Mouse (Mus musculus) ES-E14 (cell line): ENCODE results near the gene Pofut1.

Source experiments
- CHD2 ChIP-seq: IDR thresholded peaks from 2 replicates; pipeline ENCODE4 v1.6.1; 2014; ENCODE audit warnings: mild to moderate bottlenecking, low read depth, low read length, inconsistent platforms
- HCFC1 ChIP-seq: IDR thresholded peaks from 2 replicates; pipeline ENCODE4 v1.6.1; 2012; ENCODE audit warnings: low read length, inconsistent platforms, borderline replicate concordance; ENCODE audit not compliant: insufficient read depth
- ZC3H11A ChIP-seq: IDR thresholded peaks from 2 replicates; pipeline ENCODE4 v1.6.1; 2012; ENCODE audit warnings: low read depth, mild to moderate bottlenecking, inconsistent platforms, low read length, borderline replicate concordance
- ZNF384 ChIP-seq: IDR thresholded peaks from 2 replicates; pipeline ENCODE4 v1.6.1; 2012; ENCODE audit warnings: low read depth, low read length, inconsistent platforms

DNA sequence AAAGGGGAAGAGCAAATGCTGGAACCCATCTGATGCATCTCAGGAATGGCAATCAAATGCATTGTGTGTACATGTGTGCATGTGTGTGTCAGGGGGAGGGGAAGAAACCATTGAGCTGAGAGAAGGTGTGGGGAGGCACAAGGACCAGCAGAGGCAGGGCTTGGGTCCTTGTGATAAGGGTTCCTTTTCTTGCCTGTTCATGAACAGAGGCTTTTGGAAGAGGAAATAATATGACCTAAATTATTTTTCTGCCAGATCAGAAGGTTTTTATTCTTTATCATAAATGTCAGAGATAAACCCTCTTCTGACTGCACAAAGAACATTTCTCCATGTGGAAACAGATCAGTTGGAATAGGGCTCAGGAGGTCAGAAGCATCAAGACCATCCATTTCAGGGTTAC, 19.2 kb upstream of the Pofut1 start:
- TF ChIP-seq HCFC1 (no peak), ZC3H11A (no peak), CHD2 (no peak), ZNF384 (no peak)
